Comparison of ENCODE assay signal across 10 mouse cellular contexts in genomic region chr17:85458075-85458474, GRCm38 (mm10).
DNase-seq lines count a peak whose midpoint lies in the region; ATAC-seq lines count a peak whose summit lies in the region.
"Had no signal": no experiment of that assay in that cellular context is flagged by ENCODE, and none has a peak within 500 bp of the region (broad histone marks: within the 10 kb centered on the region; RNA-seq: fewer than 3 reads in every experiment).

No protein-coding gene starts in this region.

- 0 out of 2 replicates have a peak overlapping the region, but pooled peaks have one; percentile 2 for H3K4me3 ChIP-seq in forebrain, embryonic 11.5 days (ENCODE audit: low read depth, low read length)

- H3K27me3 ChIP-seq in forebrain, embryonic 11.5 days (ENCODE audit: control insufficient read depth, insufficient read depth, low read length) = peaks cover 49% of the 10 kb centered on the region

- peaks cover 16% of the 10 kb centered on the region for H3K4me1 ChIP-seq in forebrain, embryonic 11.5 days (replicated peaks; ENCODE audit: control insufficient read depth, insufficient read depth, low read length)

- peak; percentile 75; the same call in 1 of the 2 replicates for ATAC-seq in forebrain, embryonic 11.5 days (replicated peaks; ENCODE audit: low FRiP score)
- 0 out of 2 replicates have a peak, but pooled peaks have one; percentile 21 for ATAC-seq in megakaryocyte-erythroid progenitor cell, adult 5-6 weeks (replicated peaks; ENCODE audit: low FRiP score, low TSS enrichment, poor library complexity, severe bottlenecking)
- ATAC-seq: Patski had no signal

- peak; percentile 32 for DNase-seq in kidney, postnatal 10 days
- no peak for DNase-seq in kidney, adult 8-10 months
- DNase-seq in c-Kit-positive CD71-negative TER-119-negative erythroid progenitor cells, embryonic 14.5 days (ENCODE audit: low read depth) = peak; percentile 19
- DNase-seq in forebrain, embryonic 11.5 days (ENCODE audit: low spot score) = peak; percentile 82
- no peak for DNase-seq in thymus, postnatal 14 days
- no peak for DNase-seq in spleen, adult 12 weeks (ENCODE audit: low spot score)
- DNase-seq: kidney, adult 2 months; spleen, adult 18-20 months had no signal

- H3K9ac ChIP-seq in forebrain, embryonic 11.5 days (ENCODE audit: low read length) = no peak overlapping the region

- WGBS in forebrain, embryonic 11.5 days = under 1% methylated on average over 14 of the region's 14 CpGs

- no peak overlapping the region for H3K27ac ChIP-seq in forebrain, embryonic 11.5 days (ENCODE audit: low read depth, low read length)

- H3K4me2 ChIP-seq in forebrain, embryonic 11.5 days (ENCODE audit: low read depth, low read length, severe bottlenecking) = peak overlapping the region; percentile 26

- no peaks in the 10 kb centered on the region for H3K9me3 ChIP-seq in forebrain, embryonic 11.5 days (ENCODE audit: control insufficient read depth, low read length)

- H3K36me3 ChIP-seq in forebrain, embryonic 11.5 days (ENCODE audit: control insufficient read depth, insufficient read depth, low read length) = no peaks in the 10 kb centered on the region

Comparison
In these comparisons a context has a peak if more than half of its experiments do, and no peak if none do; other contexts are left out.
1. DNase-seq: peak in kidney, postnatal 10 days (single experiment), c-Kit-positive CD71-negative TER-119-negative erythroid progenitor cells, embryonic 14.5 days (single experiment) and forebrain, embryonic 11.5 days (single experiment); none in kidney, adult 8-10 months (0 of 2), thymus, postnatal 14 days (single experiment) and spleen, adult 12 weeks (single experiment).